Mouse (Mus musculus) MEL (cell line): Measurements from ENCODE around the gene Dydc1.

Experiments used
- CTCF ChIP-seq, 3 experiments: IDR thresholded peaks in 2 of 3; conservative IDR thresholded peaks in 1 of 3; 2 replicates each; pipeline ENCODE4 v1.5.1; 2011 to 2012; ENCODE audit warnings: low read length in 3 of 3, low read depth in 2 of 3, mild to moderate bottlenecking in 2 of 3, improper control_type of control experiment in 1 of 3, inconsistent platforms in 1 of 3, mixed read lengths in 1 of 3, moderate library complexity in 1 of 3; ENCODE audit not compliant: control insufficient read depth in 1 of 3, insufficient read depth in 1 of 3, poor library complexity in 1 of 3, severe bottlenecking in 1 of 3
- E2F4 ChIP-seq: IDR thresholded peaks from 2 replicates; pipeline ENCODE4 v1.6.1; 2011; ENCODE audit warnings: low read depth, low read length, improper control_type of control experiment, borderline replicate concordance
- EP300 ChIP-seq, 2 experiments: IDR thresholded peaks; 2 replicates each; pipeline ENCODE4 v1.6.1; 2011; ENCODE audit warnings: improper control_type of control experiment in 2 of 2, low read length in 2 of 2, low read depth in 1 of 2, mild to moderate bottlenecking in 1 of 2
- GATA1 ChIP-seq: IDR thresholded peaks from 2 replicates; pipeline ENCODE4 v1.6.1; 2011; ENCODE audit warnings: low read depth, low read length, improper control_type of control experiment
- HCFC1 ChIP-seq: IDR thresholded peaks from 2 replicates; pipeline ENCODE4 v1.6.1; 2012; ENCODE audit warnings: low read depth, mild to moderate bottlenecking, inconsistent platforms, low read length, improper control_type of control experiment, moderate library complexity
- JUND ChIP-seq: IDR thresholded peaks from 2 replicates; pipeline ENCODE4 v1.6.1; 2011; ENCODE audit warnings: low read depth, mild to moderate bottlenecking, improper control_type of control experiment, low read length
- POLR2A ChIP-seq, 2 experiments: IDR thresholded peaks; 2 replicates each; pipeline ENCODE4 v1.6.1; 2011 to 2012; ENCODE audit warnings: low read length in 2 of 2, mild to moderate bottlenecking in 2 of 2, control low read depth in 1 of 2, improper control_type of control experiment in 1 of 2, low read depth in 1 of 2, moderate library complexity in 1 of 2; ENCODE audit not compliant: control insufficient read depth in 1 of 2, insufficient read depth in 1 of 2, poor library complexity in 1 of 2
- POLR2AphosphoS2 ChIP-seq: IDR thresholded peaks from 2 replicates; pipeline ENCODE4 v1.6.1; 2011; ENCODE audit warnings: low read length, improper control_type of control experiment
- ZC3H11A ChIP-seq: IDR thresholded peaks from 2 replicates; pipeline ENCODE4 v1.6.1; 2012; ENCODE audit warnings: low read depth, mild to moderate bottlenecking, inconsistent platforms, low read length, improper control_type of control experiment
- ZKSCAN1 ChIP-seq: IDR thresholded peaks from 2 replicates; pipeline ENCODE4 v1.6.1; 2012; ENCODE audit warnings: low read depth, mild to moderate bottlenecking, inconsistent platforms, low read length, improper control_type of control experiment, moderate library complexity

DNA sequence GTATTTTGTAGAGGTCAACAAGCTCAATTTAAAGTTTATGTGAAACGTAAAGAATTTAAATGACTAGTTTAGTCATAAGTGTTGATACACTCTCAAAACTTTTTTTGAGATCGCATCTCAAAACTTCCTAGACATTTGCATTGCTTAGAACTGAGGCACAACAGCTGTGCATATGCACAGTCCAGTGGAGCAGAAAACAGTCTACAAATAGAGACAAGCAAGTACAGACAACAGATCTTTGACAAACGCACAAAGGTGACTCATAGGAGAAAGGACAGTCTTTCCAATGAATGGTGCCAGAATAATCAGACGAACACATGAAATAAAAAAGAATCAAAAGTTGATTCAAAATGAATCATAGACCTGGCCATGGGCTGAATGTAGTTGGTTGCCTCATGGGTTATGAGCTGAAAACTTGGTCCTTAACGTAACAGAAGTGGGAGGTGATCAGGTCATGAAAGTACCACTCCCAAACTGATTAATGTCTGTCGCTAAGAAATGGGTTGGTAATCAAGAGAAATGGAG is 41.7 kb upstream of the Dydc1 start:
- no peak for TF ChIP-seq EP300 (IDR thresholded peaks at IDR 0.05; ENCODE audit: low read depth in 1 of 2, low read length in 2 of 2)
- TF ChIP-seq ZKSCAN1 = no peak
- TF ChIP-seq CTCF (IDR thresholded peaks at IDR 0.05 in 2 of 3, conservative IDR thresholded peaks at IDR 0.05 in 1 of 3; ENCODE audit: control insufficient read depth in 1 of 3, insufficient read depth in 1 of 3, low read depth in 2 of 3, low read length in 3 of 3, poor library complexity in 1 of 3, severe bottlenecking in 1 of 3) = no peak
- no peak for TF ChIP-seq POLR2A (IDR thresholded peaks at IDR 0.05; ENCODE audit: control insufficient read depth in 1 of 2, insufficient read depth in 1 of 2, low read depth in 1 of 2, low read length in 2 of 2, poor library complexity in 1 of 2)
- no peak for TF ChIP-seq HCFC1
- TF ChIP-seq GATA1 = no peak
- no peak for TF ChIP-seq JUND
- TF ChIP-seq E2F4 = no peak
- no peak for TF ChIP-seq ZC3H11A
- no peak for TF ChIP-seq POLR2AphosphoS2
